Mouse (Mus musculus) lung, adult 2 months (tissue): Measurements from ENCODE around the gene Smad6. TPM values are rescaled to one million over a fixed set of nuclear protein-coding genes. Genes with fewer than 3 reads are reported as not detected.

Source experiments
- DNase-seq: peaks from one replicate; pipeline ENCODE4 v3.0.0; 2022
- H3K4me1 ChIP-seq: fragments of 200-500 bp; 2 replicates; pipeline ENCODE4 v1.6.1; 2011; ENCODE audit warnings: low read length; ENCODE audit not compliant: control insufficient read depth, insufficient read depth
- H3K4me3 ChIP-seq: fragments of 200-500 bp; replicated peaks from 2 replicates; pipeline ENCODE3; 2011; ENCODE audit warnings: low read depth, mild to moderate bottlenecking, control low read depth, low read length; ENCODE audit errors: extremely low read depth
- CTCF ChIP-seq: fragments of 200-500 bp; IDR thresholded peaks from 2 replicates; pipeline ENCODE4 v1.5.1; 2011; ENCODE audit warnings: mild to moderate bottlenecking, low read length, control low read depth; ENCODE audit not compliant: insufficient read depth
- POLR2A ChIP-seq: fragments of 200-500 bp; IDR thresholded peaks from 2 replicates; pipeline ENCODE4 v1.6.1; 2011; ENCODE audit warnings: low read depth, mild to moderate bottlenecking, control low read depth, low read length, borderline replicate concordance; ENCODE audit errors: extremely low read depth
- WGBS: fragments of 180-500 bp; shearing (Covaris S2); methylation state at CpG from one replicate; pipeline ENCODE4 v1.1.7; 2018; 5-methylcytosine and 5-hydroxymethylcytosine counted together
- polyA plus RNA-seq: library from polyadenylated mRNA; depleted of rRNA; stranded (reverse); fragments of >200 nt; gene quantifications from 2 replicates; pipeline ENCODE4 v1.2.3, GENCODE M21; 2012

The Smad6 gene
- polyA plus RNA-seq, 1 experiment: 260 TPM

DNA sequence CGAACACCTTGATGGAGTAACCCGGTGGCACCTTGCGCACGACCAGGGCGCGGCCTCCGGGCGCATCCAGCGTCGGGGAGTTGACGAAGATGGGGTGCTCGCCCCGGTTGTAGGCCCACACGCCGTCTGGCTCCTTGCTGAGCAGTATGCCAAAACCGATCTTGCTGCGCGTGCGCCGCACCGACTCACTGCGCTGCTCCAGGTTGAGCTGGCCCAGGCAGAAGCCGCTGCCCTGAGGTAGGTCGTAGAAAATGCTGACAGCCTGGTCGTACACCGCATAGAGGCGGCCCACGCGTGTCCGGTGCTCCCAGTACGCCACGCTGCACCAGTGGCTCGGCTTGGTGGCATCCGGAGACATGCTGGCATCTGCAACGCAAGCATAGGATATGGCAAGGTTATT is 68.2 kb downstream of the Smad6 start:
- Histone ChIP-seq H3K4me1 (peaks cover 29% of the 10 kb centered on the region), H3K4me3 (no peak overlapping the region)
- 82% methylated on average over 35 of the region's 35 CpGs for WGBS
- TF ChIP-seq CTCF: no peak
- TF ChIP-seq POLR2A: no peak
- no peak for DNase-seq

GRCm38 (mm10) chr9:63952591-63952990 is 69.3 kb downstream of the Smad6 start:
- DNase-seq: peak; percentile 4
- TF ChIP-seq POLR2A: no peak
- TF ChIP-seq CTCF: no peak
- peaks cover 20% of the 10 kb centered on the region for H3K4me1 ChIP-seq
- WGBS: 44% methylated on average over 2 of the region's 2 CpGs
- H3K4me3 ChIP-seq: no peak overlapping the region

DNA sequence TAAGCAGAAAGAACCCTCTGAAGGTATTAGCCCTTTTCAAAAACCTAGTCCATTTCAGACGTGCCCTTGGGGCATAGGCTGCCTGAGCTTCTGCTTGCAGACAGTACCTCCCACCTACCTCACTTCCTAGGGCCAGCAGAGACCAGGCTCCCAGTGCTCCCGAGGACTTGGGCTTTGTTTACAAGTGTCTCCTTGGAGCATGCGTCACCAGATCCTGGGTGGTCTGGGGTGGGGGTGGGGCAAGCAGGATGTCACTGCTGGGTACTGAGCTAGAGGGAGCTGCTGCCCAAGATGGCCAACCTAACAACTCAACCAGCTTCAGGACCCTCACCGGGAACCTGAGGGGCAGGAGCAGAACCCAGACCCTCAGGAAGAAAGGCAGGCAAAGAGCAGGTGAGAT is 71.5 kb downstream of the Smad6 start:
- no peak overlapping the region for H3K4me3 ChIP-seq

GRCm38 (mm10) chr9:63949393-63949792 is 72.5 kb downstream of the Smad6 start:
- DNase-seq: no peak
- Histone ChIP-seq H3K4me1 (peaks cover 8% of the 10 kb centered on the region), H3K4me3 (no peak overlapping the region)
- no peak for TF ChIP-seq CTCF
- TF ChIP-seq POLR2A: no peak
- 44% methylated on average over 4 of the region's 4 CpGs for WGBS

More for the DNA sequence above, 71.5 kb downstream of the Smad6 start:
- DNase-seq: no peak
- peaks cover 10% of the 10 kb centered on the region for H3K4me1 ChIP-seq
- TF ChIP-seq POLR2A: no peak
- no peak for TF ChIP-seq CTCF
- WGBS: 28% methylated on average over 4 of the region's 4 CpGs

- H3K4me1 ChIP-seq: no peaks in the 10 kb centered on the region; the same call in 1 of the 2 replicates
- H3K4me3 ChIP-seq: no peak overlapping the region
- 76% methylated on average over 2 of the region's 2 CpGs for WGBS
- no peak for DNase-seq
- TF ChIP-seq CTCF (no peak), POLR2A (no peak)
Measured at GRCm38 (mm10) chr9:63942608-63942982, 79.3 kb downstream of the Smad6 start.

GRCm38 (mm10) chr9:63941747-63942607 is 79.9 kb downstream of the Smad6 start:
- Histone ChIP-seq H3K4me1 (no peaks in the 10 kb centered on the region; the same call in 1 of the 2 replicates), H3K4me3 (no peak overlapping the region)
- peak; percentile 42 for DNase-seq
- WGBS: 50% methylated on average over 12 of the region's 12 CpGs
- TF ChIP-seq CTCF (no peak), POLR2A (0 out of 2 replicates have a peak, but pooled peaks have one; percentile 10)

DNA sequence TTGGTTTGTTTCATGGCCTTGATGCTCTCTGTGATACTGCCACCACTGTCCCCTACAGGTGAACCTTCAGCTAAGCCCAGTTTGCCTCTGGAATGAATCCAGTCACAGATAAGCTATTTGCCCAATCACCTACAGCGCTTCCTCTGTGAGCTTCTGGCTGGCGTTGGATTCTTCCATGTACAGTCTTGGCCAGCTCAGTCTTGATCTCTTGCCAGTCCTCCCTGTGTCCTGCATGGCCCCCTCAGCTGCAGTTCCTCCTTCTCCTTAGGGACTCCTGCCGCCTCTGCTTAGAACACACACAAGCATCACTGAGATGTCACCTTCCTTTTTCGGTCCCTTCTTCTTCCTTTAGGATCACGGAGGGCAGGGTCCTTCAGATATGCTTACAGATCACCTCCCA is 85.6 kb downstream of the Smad6 start:
- Histone ChIP-seq H3K4me1 (no peaks in the 10 kb centered on the region), H3K4me3 (no peak overlapping the region)
- DNase-seq: no peak
- 61% methylated on average over 5 of the region's 5 CpGs for WGBS
- TF ChIP-seq POLR2A (no peak), CTCF (no peak)

- TF ChIP-seq CTCF: no peak
- TF ChIP-seq POLR2A: no peak
- no peak for DNase-seq
- 56% methylated on average over 5 of the region's 5 CpGs for WGBS
- peaks cover 2% of the 10 kb centered on the region; the same call in 1 of the 2 replicates for H3K4me1 ChIP-seq
- H3K4me3 ChIP-seq: no peak overlapping the region
Measured at GRCm38 (mm10) chr9:63933068-63933467, 88.8 kb downstream of the Smad6 start.

DNA sequence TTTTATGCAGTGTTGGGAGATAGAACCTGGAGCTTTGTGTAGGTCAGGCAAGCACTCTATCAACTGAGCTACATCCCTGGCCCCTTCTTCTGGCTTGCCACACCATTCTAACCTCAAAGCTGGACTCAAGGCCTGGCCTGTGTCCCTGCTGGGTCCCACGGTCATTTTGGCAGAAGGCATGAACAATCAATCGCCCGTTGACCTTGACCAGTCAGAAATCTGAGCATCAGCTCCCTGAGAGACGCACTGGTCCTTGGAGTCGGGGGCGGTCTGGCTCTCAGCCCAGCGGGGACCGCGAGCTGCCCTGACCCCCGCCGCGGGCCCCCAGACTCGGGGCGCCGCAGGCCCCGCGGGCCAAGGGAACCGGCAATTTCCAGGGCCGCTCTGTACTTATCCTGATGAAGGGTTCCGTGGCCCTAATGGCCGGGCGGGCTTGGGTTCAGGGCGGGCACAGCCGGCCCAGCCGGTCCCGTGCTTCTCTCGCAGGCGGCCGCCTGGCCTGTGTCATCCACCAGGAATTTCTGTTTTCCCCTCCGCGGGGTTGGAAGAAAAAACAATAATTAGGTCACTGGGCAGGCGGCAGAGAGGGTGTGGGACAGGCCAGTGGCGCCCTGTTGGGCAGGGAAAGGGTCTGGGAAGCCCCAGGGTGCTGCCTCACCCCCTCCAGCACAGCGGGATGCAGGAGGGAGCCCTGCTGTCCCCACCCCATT is 94.4 kb downstream of the Smad6 start:
- TF ChIP-seq CTCF: no peak
- no peak for TF ChIP-seq POLR2A
- DNase-seq: peak; percentile 45
- WGBS: 14% methylated on average over 34 of the region's 34 CpGs
- H3K4me1 ChIP-seq: peaks cover 11% of the 10 kb centered on the region
- H3K4me3 ChIP-seq: no peak overlapping the region

GRCm38 (mm10) chr9:63926377-63926776 is 95.5 kb downstream of the Smad6 start:
- 79% methylated on average over 7 of the region's 7 CpGs for WGBS
- no peak for TF ChIP-seq POLR2A
- no peak for TF ChIP-seq CTCF
- DNase-seq: no peak
- H3K4me1 ChIP-seq: peaks cover 11% of the 10 kb centered on the region
- no peak overlapping the region for H3K4me3 ChIP-seq
